Mouse (Mus musculus) hindbrain, embryonic 11.5 days (tissue): ENCODE measurements around the gene Abhd15. TPM values are rescaled to one million over a fixed set of nuclear protein-coding genes. Genes with fewer than 3 reads are reported as not detected.

Experiments
- ATAC-seq: fragments of 200-750 bp; cut with Nextera tagmentation; 2 replicates; pipeline ENCODE4 v1.8.0; 2017; ENCODE audit warnings: mild to moderate bottlenecking, moderate TSS enrichment, moderate library complexity; ENCODE audit not compliant: low FRiP score
- DNase-seq: peaks from one replicate; pipeline ENCODE4 v3.0.0-alpha.2; 2015; ENCODE audit warnings: low spot score
- H3K27ac ChIP-seq: fragments of 300-500 bp; sonication (generic); 2 replicates; pipeline ENCODE4 v1.5.1; 2014; ENCODE audit warnings: mild to moderate bottlenecking, low read depth, low read length
- H3K27me3 ChIP-seq: fragments of 300-500 bp; sonication (generic); 2 replicates; pipeline ENCODE4 v1.6.1; 2014; ENCODE audit warnings: mild to moderate bottlenecking, low read length, moderate library complexity, mixed read lengths; ENCODE audit not compliant: control insufficient read depth, insufficient read depth
- H3K36me3 ChIP-seq: fragments of 300-500 bp; sonication (generic); 2 replicates; pipeline ENCODE4 v1.6.1; 2014; ENCODE audit warnings: mild to moderate bottlenecking, low read length, moderate library complexity, mixed read lengths; ENCODE audit not compliant: control insufficient read depth, insufficient read depth
- H3K4me1 ChIP-seq: fragments of 300-500 bp; sonication (generic); replicated peaks from 2 replicates; pipeline ENCODE4 v1.6.1; 2014; ENCODE audit warnings: low read length, mixed read lengths; ENCODE audit not compliant: control insufficient read depth, insufficient read depth
- H3K4me2 ChIP-seq: fragments of 300-500 bp; sonication (generic); replicated peaks from 2 replicates; pipeline ENCODE4 v1.6.1; 2014; ENCODE audit warnings: mild to moderate bottlenecking, low read depth, low read length
- H3K4me3 ChIP-seq: fragments of 300-500 bp; sonication (generic); 2 replicates; pipeline ENCODE4 v1.5.1; 2014; ENCODE audit warnings: low read depth, low read length
- H3K9ac ChIP-seq: fragments of 300-500 bp; sonication (generic); 2 replicates; pipeline ENCODE4 v1.6.1; 2014; ENCODE audit warnings: low read depth, low read length
- H3K9me3 ChIP-seq: fragments of 300-500 bp; sonication (generic); 2 replicates; pipeline ENCODE4 v1.6.1; 2016; ENCODE audit warnings: low read length; ENCODE audit not compliant: control insufficient read depth
- WGBS: fragments of 180-500 bp; shearing (Covaris S2); extraction: QIAGEN DNeasy Blood & Tissue Kit; methylation state at CpG from one replicate; pipeline ENCODE4 v1.1.7; 2014; 5-methylcytosine and 5-hydroxymethylcytosine counted together
- polyA plus RNA-seq: library from polyadenylated mRNA; unstranded; fragments of >200 nt; fragmentation: Nextera tagmentation; extraction: Ambion mirVana; gene quantifications from 2 replicates; pipeline ENCODE4 v1.2.1, GENCODE M21; 2014

Abhd15 gene
- polyA plus RNA-seq, 1 experiment from 2014 or later: 2.1 TPM

- H3K4me3 ChIP-seq: no peak overlapping the region
- peaks cover 16% of the 10 kb centered on the region for H3K36me3 ChIP-seq
- H3K9ac ChIP-seq: no peak overlapping the region
- DNase-seq: no peak
- no peaks in the 10 kb centered on the region for H3K9me3 ChIP-seq
- ATAC-seq: no peak
- 81% methylated on average over 3 of the region's 3 CpGs for WGBS
- H3K27ac ChIP-seq: no peak overlapping the region
- no peaks in the 10 kb centered on the region; the same call in 1 of the 2 replicates for H3K4me1 ChIP-seq
- no peaks in the 10 kb centered on the region for H3K27me3 ChIP-seq
- H3K4me2 ChIP-seq: no peak overlapping the region
Observed at GRCm38 (mm10) chr11:77503511-77503910, 11.4 kb upstream of the Abhd15 start.

DNA sequence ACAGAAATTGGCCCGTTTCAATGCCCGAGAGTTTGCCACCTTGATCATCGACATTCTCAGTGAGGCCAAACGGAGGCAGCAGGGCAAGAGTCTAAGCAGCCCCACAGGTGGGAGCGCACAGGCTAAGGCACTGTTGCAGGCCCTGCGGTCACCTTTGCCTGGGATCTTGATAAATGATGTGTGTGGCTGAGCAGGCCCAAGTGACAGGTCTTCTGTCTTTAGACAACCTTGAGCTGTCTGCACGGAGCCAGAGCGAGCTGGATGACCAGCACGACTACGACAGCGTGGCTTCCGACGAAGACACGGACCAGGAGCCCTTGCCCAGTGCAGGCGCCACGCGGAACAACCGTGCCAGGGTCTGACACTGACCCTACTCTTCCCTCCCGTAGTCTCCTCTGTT, 10.5 kb upstream of the Abhd15 start:
- no peak for ATAC-seq
- Histone ChIP-seq H3K4me3 (no peak overlapping the region), H3K9me3 (no peaks in the 10 kb centered on the region), H3K36me3 (peaks cover 16% of the 10 kb centered on the region), H3K4me2 (no peak overlapping the region), H3K9ac (no peak overlapping the region), H3K4me1 (no peaks in the 10 kb centered on the region; the same call in 1 of the 2 replicates), H3K27ac (no peak overlapping the region), H3K27me3 (no peaks in the 10 kb centered on the region)
- WGBS: 97% methylated on average over 19 of the region's 19 CpGs
- no peak for DNase-seq

DNA sequence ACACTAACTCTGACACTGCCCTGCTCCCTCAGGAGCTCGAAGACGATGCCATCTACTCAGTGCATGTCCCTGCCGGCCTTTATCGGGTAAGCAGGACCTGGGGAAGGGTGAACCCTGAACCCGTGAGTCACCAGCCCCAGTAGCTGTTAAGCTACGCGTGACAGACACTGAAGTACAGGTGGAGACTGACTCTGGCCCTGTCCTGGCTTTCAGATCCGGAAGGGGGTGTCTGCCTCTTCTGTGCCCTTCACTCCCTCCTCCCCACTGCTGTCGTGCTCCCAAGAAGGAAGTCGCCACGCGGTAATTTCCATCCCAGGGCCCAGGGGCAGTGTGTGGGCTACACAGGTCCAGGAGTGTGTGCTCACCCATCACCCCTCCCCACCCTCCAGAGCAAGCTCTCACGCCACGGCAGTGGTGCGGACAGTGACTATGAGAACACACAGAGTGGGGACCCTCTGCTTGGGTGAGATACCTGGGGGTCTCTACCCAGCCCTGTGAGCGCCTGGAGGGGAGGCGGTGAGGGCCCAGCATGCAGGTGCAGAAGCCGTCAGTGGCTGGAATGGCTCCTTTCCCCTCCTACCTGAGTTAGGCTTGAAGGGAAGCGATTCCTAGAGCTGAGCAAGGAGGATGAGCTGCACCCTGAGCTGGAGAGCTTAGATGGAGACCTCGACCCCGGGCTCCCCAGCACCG, 9.5 kb upstream of the Abhd15 start:
- Histone ChIP-seq H3K27ac (no peak overlapping the region), H3K9me3 (no peaks in the 10 kb centered on the region), H3K4me1 (no peaks in the 10 kb centered on the region; the same call in 1 of the 2 replicates), H3K4me3 (no peak overlapping the region), H3K4me2 (no peak overlapping the region), H3K27me3 (no peaks in the 10 kb centered on the region), H3K9ac (no peak overlapping the region), H3K36me3 (peaks cover 16% of the 10 kb centered on the region)
- WGBS: 94% methylated on average over 22 of the region's 22 CpGs
- DNase-seq (no peak), ATAC-seq (no peak)

DNA sequence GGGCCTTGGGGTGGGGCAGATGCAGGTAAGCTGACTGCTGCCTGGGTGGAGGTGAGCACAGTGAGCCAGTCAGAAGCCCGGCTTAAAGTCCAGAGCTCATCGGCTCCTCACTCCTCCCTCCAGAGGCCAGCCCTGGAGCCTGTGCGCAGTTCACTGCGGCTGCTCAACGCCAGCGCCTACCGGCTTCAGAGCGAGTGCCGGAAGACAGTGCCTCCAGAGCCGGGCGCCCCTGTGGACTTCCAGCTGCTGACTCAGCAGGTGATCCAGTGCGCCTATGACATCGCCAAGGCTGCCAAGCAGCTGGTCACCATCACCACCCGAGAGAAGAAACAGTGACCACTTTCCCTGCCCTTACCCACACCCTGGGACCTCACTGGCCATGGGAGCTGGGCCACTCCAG, 8.6 kb upstream of the Abhd15 start:
- DNase-seq: no peak
- 80% methylated on average over 14 of the region's 14 CpGs for WGBS
- H3K36me3 ChIP-seq: peaks cover 16% of the 10 kb centered on the region

GRCm38 (mm10) chr11:77506941-77507340, 8.0 kb upstream of the Abhd15 start:
- Histone ChIP-seq H3K27ac (no peak overlapping the region), H3K9me3 (no peaks in the 10 kb centered on the region), H3K4me1 (no peaks in the 10 kb centered on the region; the same call in 1 of the 2 replicates), H3K27me3 (no peaks in the 10 kb centered on the region), H3K4me3 (no peak overlapping the region), H3K36me3 (peaks cover 16% of the 10 kb centered on the region), H3K4me2 (no peak overlapping the region), H3K9ac (no peak overlapping the region)
- WGBS: 88% methylated on average over 6 of the region's 6 CpGs
- DNase-seq (no peak), ATAC-seq (no peak)

More for the DNA sequence above, 8.6 kb upstream of the Abhd15 start:
- H3K9ac ChIP-seq: no peak overlapping the region
- no peaks in the 10 kb centered on the region for H3K9me3 ChIP-seq
- H3K4me3 ChIP-seq: no peak overlapping the region
- H3K4me1 ChIP-seq: no peaks in the 10 kb centered on the region; the same call in 1 of the 2 replicates
- H3K27ac ChIP-seq: no peak overlapping the region
- no peak for ATAC-seq
- H3K4me2 ChIP-seq: no peak overlapping the region
- no peaks in the 10 kb centered on the region for H3K27me3 ChIP-seq

DNA sequence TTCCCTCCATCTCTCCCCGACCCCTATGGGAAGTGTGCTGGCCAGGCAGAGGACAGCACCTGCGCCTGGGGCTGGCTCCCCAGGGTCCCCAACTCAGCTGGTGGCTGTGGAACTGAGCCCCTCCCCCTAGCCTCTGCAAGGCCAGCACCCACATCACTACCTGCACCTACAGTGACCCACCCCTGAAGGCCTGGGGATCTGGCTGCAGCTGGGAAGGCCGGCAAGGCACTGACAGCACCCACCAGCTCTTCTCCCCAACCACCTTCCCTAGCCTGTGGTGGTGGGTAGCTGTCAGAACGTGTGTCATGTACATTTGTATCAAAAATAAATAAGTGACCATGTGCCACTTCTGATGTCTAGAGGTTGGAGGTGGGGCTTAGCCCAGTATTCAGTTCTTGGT, 7.5 kb upstream of the Abhd15 start:
- peaks cover 3% of the 10 kb centered on the region; the same call in 1 of the 2 replicates for H3K4me1 ChIP-seq
- WGBS: 73% methylated on average over 4 of the region's 4 CpGs
- no peak overlapping the region for H3K4me2 ChIP-seq
- H3K27me3 ChIP-seq: no peaks in the 10 kb centered on the region
- DNase-seq: no peak
- no peak for ATAC-seq
- H3K36me3 ChIP-seq: peaks cover 16% of the 10 kb centered on the region
- H3K27ac ChIP-seq: no peak overlapping the region
- no peak overlapping the region for H3K9ac ChIP-seq
- H3K4me3 ChIP-seq: no peak overlapping the region
- H3K9me3 ChIP-seq: no peaks in the 10 kb centered on the region

DNA sequence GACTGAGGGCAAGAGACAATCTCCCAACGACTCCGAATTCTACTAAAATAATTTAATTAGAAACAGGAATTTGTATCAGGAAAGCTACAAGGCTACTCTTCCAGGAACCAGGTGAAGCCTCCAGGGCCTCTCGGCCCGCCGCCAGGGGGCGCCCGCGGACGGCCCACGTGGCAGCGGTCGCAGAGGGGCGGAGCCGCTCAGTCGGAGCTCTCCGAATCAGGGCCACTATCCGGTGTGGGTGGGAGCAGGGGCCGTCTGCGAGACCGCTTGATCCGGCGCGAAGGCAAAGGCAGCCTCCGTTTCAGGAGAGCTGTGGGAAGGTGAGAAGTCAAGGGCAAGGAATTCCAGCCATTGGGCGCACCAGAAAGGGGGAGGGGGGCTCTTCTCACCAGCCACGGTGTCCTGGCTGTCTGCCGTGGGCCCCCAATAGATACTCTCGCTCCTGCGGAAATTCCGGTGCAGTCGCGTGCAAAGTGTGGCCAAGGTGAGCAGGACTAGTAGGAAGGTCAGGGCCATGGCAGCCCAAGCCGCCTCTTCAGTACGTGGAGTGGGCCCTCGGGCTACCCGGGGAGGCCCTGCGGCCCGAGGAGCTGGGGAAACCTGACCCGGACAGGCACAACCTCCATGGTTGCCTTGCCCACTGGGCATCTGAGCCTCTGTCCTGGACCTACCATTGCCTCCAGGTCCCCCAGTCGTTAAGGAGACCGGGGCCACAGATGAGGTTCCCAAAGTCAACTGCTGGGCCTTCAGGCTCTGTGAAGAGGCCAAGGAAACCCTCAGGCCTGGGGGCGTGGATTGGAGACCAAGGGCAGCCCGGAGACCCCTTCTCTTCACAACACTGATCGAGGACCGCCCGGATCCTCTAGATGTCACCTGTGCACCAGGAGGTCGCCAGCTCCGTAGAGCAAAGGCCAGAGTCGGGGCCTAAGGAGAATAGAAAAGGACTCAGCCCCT, 6.6 kb upstream of the Abhd15 start:
- Histone ChIP-seq H3K4me3 (peak overlapping the region; percentile 11; the same call in 1 of the 2 replicates), H3K36me3 (peaks cover 14% of the 10 kb centered on the region), H3K9me3 (no peaks in the 10 kb centered on the region), H3K4me1 (peaks cover 4% of the 10 kb centered on the region; the same call in 1 of the 2 replicates), H3K9ac (no peak overlapping the region), H3K27ac (no peak overlapping the region), H3K27me3 (no peaks in the 10 kb centered on the region), H3K4me2 (peak overlapping the region; percentile 40)
- 17% methylated on average over 49 of the region's 49 CpGs for WGBS
- ATAC-seq: peak; percentile 39; the same call in 1 of the 2 replicates
- peak; percentile 92 for DNase-seq

- DNase-seq (no peak), ATAC-seq (no peak)
- Histone ChIP-seq H3K4me3 (no peak overlapping the region), H3K36me3 (no peaks in the 10 kb centered on the region; the same call in 1 of the 2 replicates), H3K9ac (no peak overlapping the region), H3K4me2 (no peak overlapping the region), H3K27ac (no peak overlapping the region), H3K4me1 (peaks cover 21% of the 10 kb centered on the region), H3K9me3 (no peaks in the 10 kb centered on the region), H3K27me3 (peaks cover 13% of the 10 kb centered on the region)
- 82% methylated on average over 5 of the region's 5 CpGs for WGBS
Observed at GRCm38 (mm10) chr11:77511336-77511735, 3.6 kb upstream of the Abhd15 start.
